Mouse (Mus musculus) C2C12 (cell line): ENCODE results near the gene Agfg2. TPM values are rescaled to one million over a fixed set of nuclear protein-coding genes. Genes with fewer than 3 reads are reported as not detected.

Source experiments
- H3K27me3 ChIP-seq: one replicate; pipeline ENCODE4 v1.6.1; 2011; ENCODE audit not compliant: control insufficient read depth, insufficient read depth, insufficient read length
- H3K36me3 ChIP-seq: one replicate; pipeline ENCODE4 v1.6.1; 2011; ENCODE audit not compliant: control insufficient read depth, insufficient read depth
- H3K4me3 ChIP-seq: one replicate; pipeline ENCODE4 v1.5.1; 2011; ENCODE audit warnings: mild to moderate bottlenecking, control low read depth; ENCODE audit not compliant: poor library complexity, insufficient read depth, severe bottlenecking
- H3K79me2 ChIP-seq: one replicate; pipeline ENCODE4 v1.6.1; 2011; ENCODE audit not compliant: control insufficient read depth, insufficient read depth
- H3K79me3 ChIP-seq: one replicate; pipeline ENCODE4 v1.6.1; 2011; ENCODE audit warnings: low read depth, control low read depth
- H3ac ChIP-seq: one replicate; pipeline ENCODE3; 2011; ENCODE audit warnings: low read depth; ENCODE audit not compliant: control insufficient read depth, insufficient read length
- CEBPB ChIP-seq: IDR thresholded peaks from one replicate; pipeline ENCODE4 v1.6.1; 2011; ENCODE audit warnings: low read depth, mild to moderate bottlenecking, control low read depth, moderate library complexity
- CTCF ChIP-seq: IDR thresholded peaks from one replicate; pipeline ENCODE4 v1.5.1; 2011; ENCODE audit not compliant: control insufficient read depth, insufficient read depth, insufficient read length
- FOSL1 ChIP-seq: IDR thresholded peaks from one replicate; pipeline ENCODE4 v1.8.0; 2011; ENCODE audit warnings: mild to moderate bottlenecking, low read length; ENCODE audit not compliant: poor library complexity, insufficient read depth, severe bottlenecking
- MAX ChIP-seq: IDR thresholded peaks from one replicate; pipeline ENCODE4 v1.6.1; 2011; ENCODE audit warnings: mild to moderate bottlenecking, control low read depth
- MYOD1 ChIP-seq: IDR thresholded peaks from one replicate; pipeline ENCODE4 v1.6.1; 2011; ENCODE audit warnings: low read depth; ENCODE audit not compliant: control insufficient read depth, insufficient read length
- MYOG ChIP-seq: IDR thresholded peaks from one replicate; pipeline ENCODE4 v1.6.1; 2011; ENCODE audit not compliant: control insufficient read depth, insufficient read length; ENCODE audit errors: extremely low read depth
- USF1 ChIP-seq: IDR thresholded peaks from one replicate; pipeline ENCODE4 v1.6.1; 2011; ENCODE audit warnings: low read depth, mild to moderate bottlenecking, control low read depth, moderate library complexity
- polyA plus RNA-seq: library from polyadenylated mRNA; unstranded; fragments of >200 nt; fragmentation: generic; extraction: Trizol; gene quantifications from one replicate; pipeline ENCODE4 v1.2.1, GENCODE M21; 2012; ENCODE audit warnings: missing spikeins

Agfg2 gene
- polyA plus RNA-seq, 1 experiment = 15.6 TPM

DNA sequence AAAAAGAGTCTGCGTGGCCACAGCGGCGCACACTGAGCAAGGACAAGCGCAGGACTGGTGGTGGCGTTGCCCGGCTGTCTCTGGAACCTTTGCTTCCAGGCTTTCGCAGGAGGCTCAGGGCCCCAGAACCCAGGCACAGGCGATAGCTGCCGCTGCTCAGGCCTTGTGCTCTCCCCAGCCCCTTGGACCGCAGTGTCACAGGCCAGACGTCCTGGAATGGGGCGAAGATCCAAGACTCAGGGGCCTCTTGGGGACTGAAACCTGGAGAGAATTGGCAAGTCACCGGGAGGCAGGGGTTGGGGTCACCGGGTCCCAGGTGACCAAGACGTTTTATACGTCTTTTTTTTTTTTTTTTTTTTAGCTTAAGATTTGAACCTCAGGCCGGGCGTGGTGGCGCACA lies 40.0 kb downstream of the Agfg2 start:
- no peaks in the 10 kb centered on the region for H3K27me3 ChIP-seq
- H3K36me3 ChIP-seq = peaks cover 31% of the 10 kb centered on the region
- H3ac ChIP-seq = no peak overlapping the region
- H3K79me2 ChIP-seq = no peaks in the 10 kb centered on the region
- no peak overlapping the region for H3K4me3 ChIP-seq
- no peaks in the 10 kb centered on the region for H3K79me3 ChIP-seq
- TF ChIP-seq CEBPB = no peak
- no peak for TF ChIP-seq MYOG
- no peak for TF ChIP-seq MAX
- no peak for TF ChIP-seq USF1
- TF ChIP-seq FOSL1 = no peak
- no peak for TF ChIP-seq MYOD1
- TF ChIP-seq CTCF = no peak

DNA sequence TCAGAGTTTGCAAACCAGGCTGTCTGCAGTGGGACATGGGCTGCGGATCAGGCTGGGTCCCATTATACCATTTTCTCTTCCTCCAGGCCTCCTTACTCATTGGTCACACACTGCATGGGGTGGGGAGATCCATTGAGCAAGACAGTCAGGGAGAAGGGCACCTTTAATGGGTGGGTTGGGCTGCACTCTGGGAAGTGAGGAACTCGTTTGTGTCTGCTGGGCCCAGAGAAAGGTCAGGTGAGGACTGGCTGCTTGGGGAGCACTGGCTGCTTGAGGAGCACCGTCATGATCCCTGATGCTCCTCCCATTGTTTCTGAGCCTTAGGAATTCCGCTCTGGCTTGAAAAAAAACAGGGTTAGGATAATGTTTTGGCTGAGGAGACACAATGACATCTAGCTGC lies 41.6 kb downstream of the Agfg2 start:
- Histone ChIP-seq H3ac (no peak overlapping the region), H3K4me3 (no peak overlapping the region), H3K27me3 (no peaks in the 10 kb centered on the region), H3K79me2 (no peaks in the 10 kb centered on the region), H3K36me3 (peaks cover 40% of the 10 kb centered on the region), H3K79me3 (no peaks in the 10 kb centered on the region)
- no peak for TF ChIP-seq FOSL1

DNA sequence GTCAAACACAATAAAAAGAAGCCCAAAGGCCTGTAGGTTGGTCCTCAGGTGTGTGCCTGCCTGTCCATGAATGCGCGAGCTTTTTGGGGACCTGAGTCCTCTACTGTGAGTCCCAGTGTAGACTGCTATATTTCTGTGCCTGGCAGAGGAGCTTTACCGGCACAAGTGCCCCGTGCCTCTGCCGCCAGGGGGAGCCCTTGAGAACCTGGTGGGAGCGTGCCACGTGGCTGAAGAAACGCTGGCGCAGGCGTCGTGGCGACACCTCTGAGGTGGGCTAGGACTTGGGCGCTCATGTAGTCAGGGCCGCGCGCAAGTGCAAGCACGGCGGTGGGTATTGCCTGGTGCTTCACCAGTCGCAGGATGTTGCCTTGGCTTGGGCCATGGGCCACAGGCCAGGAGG lies 43.5 kb downstream of the Agfg2 start, which contains the start of gene Sap25:
Sap25 (plus strand) TSS at position 281 of the 400 bp plus-strand sequence.
- H3K79me2 ChIP-seq = no peaks in the 10 kb centered on the region
- no peak within 1 kb of the TSS for H3K4me3 ChIP-seq
- H3K36me3 ChIP-seq = peaks cover 55% of the 10 kb centered on the region
- H3ac ChIP-seq = no peak within 1 kb of the TSS
- no peaks in the 10 kb centered on the region for H3K27me3 ChIP-seq
- TF ChIP-seq FOSL1 (no peak), CTCF (peak; percentile 60)
- no peaks in the 10 kb centered on the region for H3K79me3 ChIP-seq

DNA sequence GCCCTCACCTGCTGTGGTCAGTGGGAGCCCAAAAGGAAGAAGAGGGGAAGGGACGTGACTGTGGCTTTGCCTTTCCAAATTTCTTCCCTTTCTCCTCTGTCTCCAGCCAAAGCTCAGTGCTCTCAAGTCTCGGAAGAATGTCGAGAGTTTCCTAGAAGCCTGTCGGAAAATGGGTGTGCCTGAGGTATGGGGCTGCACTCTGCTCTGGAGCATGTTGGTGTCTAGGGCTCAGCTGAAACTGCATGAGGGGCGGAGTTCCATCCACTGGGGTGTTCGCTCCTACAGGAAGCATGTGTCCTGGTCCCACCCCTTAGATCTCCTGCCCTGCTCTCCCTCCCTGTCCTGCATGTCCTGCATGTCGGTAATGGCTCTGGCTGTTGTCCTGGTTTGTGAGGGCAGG lies 45.1 kb downstream of the Agfg2 start:
- no peaks in the 10 kb centered on the region for H3K79me2 ChIP-seq
- no peak overlapping the region for H3K4me3 ChIP-seq
- TF ChIP-seq MYOD1 (no peak), USF1 (no peak), FOSL1 (no peak), MAX (no peak), MYOG (no peak), CTCF (no peak), CEBPB (no peak)
- no peaks in the 10 kb centered on the region for H3K79me3 ChIP-seq
- H3K36me3 ChIP-seq = peaks cover 69% of the 10 kb centered on the region
- H3ac ChIP-seq = no peak overlapping the region
- H3K27me3 ChIP-seq = no peaks in the 10 kb centered on the region

DNA sequence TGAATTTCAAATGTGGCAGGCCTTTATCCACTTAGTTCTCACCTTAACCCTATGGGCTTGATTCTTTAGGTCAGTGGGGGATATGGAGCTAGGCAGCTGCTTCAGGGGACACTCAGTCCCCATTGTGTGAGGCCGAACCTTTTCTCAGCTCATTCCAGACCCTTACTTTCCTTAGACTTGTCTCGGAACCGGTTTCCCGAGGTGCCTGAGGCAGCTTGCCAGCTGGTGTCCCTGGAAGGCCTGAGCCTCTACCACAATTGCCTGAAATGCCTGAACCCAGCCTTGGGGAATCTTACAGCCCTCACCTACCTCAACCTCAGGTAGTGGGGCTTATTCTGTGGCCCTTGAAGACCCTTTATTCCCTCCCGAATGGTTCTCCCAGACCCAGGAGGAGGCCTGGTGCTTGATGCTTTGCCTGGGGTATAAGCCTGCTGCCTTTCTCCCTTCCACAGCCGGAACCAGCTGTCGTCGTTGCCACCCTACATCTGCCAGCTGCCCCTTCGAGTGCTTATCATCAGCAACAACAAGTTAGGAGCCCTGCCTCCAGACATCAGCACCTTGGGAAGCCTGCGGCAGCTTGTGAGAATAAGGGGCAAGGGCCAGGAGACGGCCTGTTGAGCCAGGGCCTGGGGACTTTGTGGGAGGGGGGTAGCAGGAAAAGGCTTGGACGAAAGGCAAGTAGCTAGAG lies 51.0 kb downstream of the Agfg2 start:
- Histone ChIP-seq H3K4me3 (no peak overlapping the region), H3K79me2 (peaks cover 51% of the 10 kb centered on the region), H3K36me3 (peaks cover 54% of the 10 kb centered on the region), H3K27me3 (no peaks in the 10 kb centered on the region), H3ac (no peak overlapping the region), H3K79me3 (peaks cover 37% of the 10 kb centered on the region)
- TF ChIP-seq USF1 = no peak
- TF ChIP-seq MYOG = no peak
- TF ChIP-seq MYOD1 = no peak
- no peak for TF ChIP-seq MAX
- no peak for TF ChIP-seq CTCF
- TF ChIP-seq CEBPB = no peak
- no peak for TF ChIP-seq FOSL1

DNA sequence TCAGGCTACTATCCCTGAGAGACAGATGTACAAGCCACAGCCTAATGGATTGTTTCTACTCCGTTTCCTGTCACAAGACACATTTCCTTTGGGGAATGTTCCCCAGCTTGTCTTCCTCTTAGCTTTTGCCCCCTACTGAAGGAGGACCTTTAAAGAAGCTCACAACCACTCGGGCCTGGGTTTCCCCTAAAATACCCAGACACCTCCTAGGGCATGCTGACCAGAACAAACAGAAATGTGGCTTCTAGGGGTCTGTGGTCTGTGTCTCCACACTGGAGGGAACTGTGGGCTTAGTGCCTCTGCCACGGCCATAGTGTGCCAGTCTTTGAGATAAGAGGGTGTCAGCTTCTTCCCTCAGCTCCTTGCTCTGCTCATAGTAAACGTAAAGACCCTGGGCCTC lies 52.9 kb downstream of the Agfg2 start:
- Histone ChIP-seq H3K4me3 (no peak overlapping the region), H3K27me3 (no peaks in the 10 kb centered on the region), H3ac (peak overlapping the region; percentile 58), H3K36me3 (peaks cover 37% of the 10 kb centered on the region), H3K79me2 (peaks cover 51% of the 10 kb centered on the region), H3K79me3 (peaks cover 37% of the 10 kb centered on the region)
- TF ChIP-seq CEBPB (no peak), USF1 (no peak), MYOG (no peak), FOSL1 (no peak), MAX (no peak), CTCF (no peak), MYOD1 (no peak)
